Mouse (Mus musculus) left cerebral cortex, adult 18-20 months (tissue): ENCODE measurements around the gene Ramac. TPM values are rescaled to one million over a fixed set of nuclear protein-coding genes. Genes with fewer than 3 reads are reported as not detected.

Source experiments
- DNase-seq, 2 experiments: peaks; one replicate each; pipeline ENCODE4 v3.0.0; 2021 to 2022; ENCODE audit warnings: low spot score in 2 of 2, mixed read lengths in 1 of 2
- total RNA-seq, 2 experiments: library from RNA; stranded (reverse); gene quantifications; 2 replicates each; pipeline ENCODE4 v1.2.3; 2021

The Ramac gene
- total RNA-seq, 2 experiments from 2014 or later: 86.5 to 101 TPM

- DNase-seq: no peak
These were observed 12.6 kb downstream of the Ramac start for GRCm38 (mm10) chr7:81775325-81775724.

- DNase-seq: no peak
These were observed 15.0 kb downstream of the Ramac start for GRCm38 (mm10) chr7:81777667-81778218.

- DNase-seq: peak in 1 of 2 experiments; percentile 40
These were observed 25.8 kb downstream of the Ramac start for GRCm38 (mm10) chr7:81788536-81788935.

- peak; percentile 81 to 88 for DNase-seq
These were observed 26.5 kb downstream of the Ramac start, which contains the start of gene 3110040N11Rik for GRCm38 (mm10) chr7:81789095-81789757. Gene 3110040N11Rik, minus strand, starts transcription at chr7:81789478.

GRCm38 (mm10) chr7:81806067-81806466 is 43.3 kb downstream of the Ramac start:
- no peak for DNase-seq

Other genes starting within 250 kb of the Ramac start
- gene Fsd2, start 196.0 kb upstream of the Ramac start, total RNA-seq: under 1 TPM; 0.09 to 0.26 TPM
- 10 to 100 TPM; 15.1 to 17.5 TPM for gene Whamm, start 191.7 kb upstream of the Ramac start, total RNA-seq
- 10 to 100 TPM; 63.3 to 65.4 TPM for gene Homer2, start 55.4 kb upstream of the Ramac start, total RNA-seq
- gene 3110040N11Rik, start 26.6 kb downstream of the Ramac start, total RNA-seq: 10 to 100 TPM; 23.6 to 28.1 TPM
- 100 to 1,000 TPM; 125 to 129 TPM for gene Btbd1, start 66.5 kb downstream of the Ramac start, total RNA-seq
- not detected for gene Gm10160, start 92.9 kb downstream of the Ramac start, total RNA-seq
- 10 to 100 TPM; 25.5 to 30.0 TPM for gene Tm6sf1, start 96.1 kb downstream of the Ramac start, total RNA-seq
- 10 to 100 TPM; 79.9 to 83.2 TPM for gene Hdgfl3, start 171.5 kb downstream of the Ramac start, total RNA-seq
- gene Bnc1, start 229.4 kb downstream of the Ramac start, total RNA-seq: not detected